Mouse (Mus musculus) embryonic facial prominence, embryonic 15.5 days (tissue): Measurements from ENCODE around the gene Olfr591. TPM values are rescaled to one million over a fixed set of nuclear protein-coding genes. Genes with fewer than 3 reads are reported as not detected.
"Not testable (repeated sequence)": the region's sequence is repeated elsewhere in the genome, so short reads cannot be mapped to it uniquely, and the experiment has no call there.

Experiments used
- ATAC-seq: fragments of 200-750 bp; cut with Nextera tagmentation; 2 replicates; pipeline ENCODE4 v1.8.0; 2017; ENCODE audit warnings: low read depth, moderate TSS enrichment; ENCODE audit not compliant: insufficient number of reproducible peaks, low FRiP score, low TSS enrichment
- H3K27ac ChIP-seq: fragments of 300-500 bp; sonication (generic); replicated peaks from 2 replicates; pipeline ENCODE4 v1.5.1; 2015; ENCODE audit warnings: mild to moderate bottlenecking, inconsistent platforms
- H3K27me3 ChIP-seq: fragments of 300-500 bp; sonication (generic); 2 replicates; pipeline ENCODE4 v1.6.1; 2015; ENCODE audit warnings: inconsistent platforms
- H3K36me3 ChIP-seq: fragments of 300-500 bp; sonication (generic); 2 replicates; pipeline ENCODE4 v1.6.1; 2015; ENCODE audit warnings: mild to moderate bottlenecking, inconsistent platforms
- H3K4me1 ChIP-seq: fragments of 300-500 bp; sonication (generic); 2 replicates; pipeline ENCODE4 v1.6.1; 2015; ENCODE audit warnings: inconsistent platforms
- H3K4me2 ChIP-seq: fragments of 300-500 bp; sonication (generic); replicated peaks from 2 replicates; pipeline ENCODE4 v1.6.1; 2015; ENCODE audit warnings: mild to moderate bottlenecking, inconsistent platforms
- H3K4me3 ChIP-seq: fragments of 300-500 bp; sonication (generic); replicated peaks from 2 replicates; pipeline ENCODE4 v1.5.1; 2015; ENCODE audit warnings: mild to moderate bottlenecking, inconsistent platforms
- H3K9ac ChIP-seq: fragments of 300-500 bp; sonication (generic); 2 replicates; pipeline ENCODE4 v1.6.1; 2015; ENCODE audit warnings: inconsistent platforms
- H3K9me3 ChIP-seq: fragments of 300-500 bp; sonication (generic); replicated peaks from 2 replicates; pipeline ENCODE4 v1.6.1; 2016; ENCODE audit warnings: inconsistent platforms
- WGBS: fragments of 180-500 bp; shearing (Covaris S2); methylation state at CpG from one replicate; pipeline ENCODE4 v1.1.7; 2015; 5-methylcytosine and 5-hydroxymethylcytosine counted together
- polyA plus RNA-seq: library from polyadenylated mRNA; unstranded; fragments of >200 nt; fragmentation: Nextera tagmentation; extraction: Ambion mirVana; gene quantifications from 2 replicates; pipeline ENCODE4 v1.2.1, GENCODE M21; 2015

Gene Olfr591
- polyA plus RNA-seq = 0.12 and 0.16 TPM in 2 replicates

- Histone ChIP-seq H3K36me3 (no peaks in the 10 kb centered on the region), H3K4me1 (no peaks in the 10 kb centered on the region), H3K9ac (no peak within 1 kb of the TSS), H3K4me2 (no peak within 1 kb of the TSS), H3K27ac (no peak within 1 kb of the TSS), H3K9me3 (no peaks in the 10 kb centered on the region), H3K27me3 (no peaks in the 10 kb centered on the region), H3K4me3 (no peak within 1 kb of the TSS)
- no peak for ATAC-seq
- 76% methylated on average over 1 of the region's 1 CpGs for WGBS
These were observed at the start of gene Olfr591 for GRCm38 (mm10) chr7:103178240-103178639. Gene Olfr591 (minus strand): TSS chr7:103178340.

GRCm38 (mm10) chr7:103216696-103217095, 38.6 kb upstream of the Olfr591 start, which contains the start of gene Olfr594:
Gene Olfr594 (plus strand): TSS chr7:103216996.
- Histone ChIP-seq H3K36me3 (no peaks in the 10 kb centered on the region), H3K9ac (no peak within 1 kb of the TSS), H3K4me2 (no peak within 1 kb of the TSS), H3K9me3 (no peaks in the 10 kb centered on the region), H3K27me3 (no peaks in the 10 kb centered on the region), H3K27ac (no peak within 1 kb of the TSS), H3K4me1 (no peaks in the 10 kb centered on the region), H3K4me3 (no peak within 1 kb of the TSS)
- ATAC-seq = no peak

- 84% methylated on average over 5 of the region's 5 CpGs for WGBS
- not testable (repeated sequence) for H3K4me1 ChIP-seq, H3K27me3 ChIP-seq, H3K27ac ChIP-seq, H3K36me3 ChIP-seq, H3K4me2 ChIP-seq, H3K9ac ChIP-seq, ATAC-seq, H3K9me3 ChIP-seq, H3K4me3 ChIP-seq
These were observed 33.9 kb upstream of the Olfr591 start for GRCm38 (mm10) chr7:103212050-103212449.

- Histone ChIP-seq H3K9me3 (no peaks in the 10 kb centered on the region), H3K27ac (no peak within 1 kb of the TSS), H3K4me1 (no peaks in the 10 kb centered on the region), H3K27me3 (no peaks in the 10 kb centered on the region), H3K4me2 (no peak within 1 kb of the TSS), H3K9ac (no peak within 1 kb of the TSS), H3K4me3 (no peak within 1 kb of the TSS), H3K36me3 (no peaks in the 10 kb centered on the region)
- ATAC-seq = no peak
- WGBS = 73% methylated on average over 1 of the region's 1 CpGs
These were observed 33.4 kb upstream of the Olfr591 start, which contains the start of gene Olfr593 for GRCm38 (mm10) chr7:103211562-103211961. Gene Olfr593 (plus strand): TSS chr7:103211862.

GRCm38 (mm10) chr7:103184503-103184902, 6.4 kb upstream of the Olfr591 start, which contains the start of gene Olfr592:
Gene Olfr592 (plus strand): TSS chr7:103184803.
- H3K36me3 ChIP-seq, ATAC-seq, H3K9ac ChIP-seq, H3K27me3 ChIP-seq, H3K4me3 ChIP-seq, H3K9me3 ChIP-seq, H3K4me1 ChIP-seq, H3K27ac ChIP-seq, H3K4me2 ChIP-seq: not testable (repeated sequence)
- WGBS = 70% methylated on average over 1 of the region's 1 CpGs

- Histone ChIP-seq H3K9me3 (no peaks in the 10 kb centered on the region), H3K4me2 (no peak overlapping the region), H3K27me3 (no peaks in the 10 kb centered on the region), H3K9ac (no peak overlapping the region), H3K4me1 (no peaks in the 10 kb centered on the region), H3K4me3 (no peak overlapping the region), H3K27ac (no peak overlapping the region), H3K36me3 (no peaks in the 10 kb centered on the region)
- 74% methylated on average over 5 of the region's 5 CpGs for WGBS
- ATAC-seq = no peak
These were observed 8.4 kb downstream of the Olfr591 start for GRCm38 (mm10) chr7:103169697-103170096.

GRCm38 (mm10) chr7:103156256-103156655, 21.9 kb downstream of the Olfr591 start, which contains the start of gene Olfr589:
Gene Olfr589 (minus strand): TSS chr7:103156356.
- WGBS = 50% methylated on average over 2 of the region's 2 CpGs
- no peaks in the 10 kb centered on the region for H3K36me3 ChIP-seq
- ATAC-seq = no peak
- H3K27me3 ChIP-seq = no peaks in the 10 kb centered on the region
- H3K4me3 ChIP-seq = no peak within 1 kb of the TSS
- no peaks in the 10 kb centered on the region for H3K4me1 ChIP-seq
- H3K27ac ChIP-seq = no peak within 1 kb of the TSS
- no peak within 1 kb of the TSS for H3K9ac ChIP-seq
- H3K9me3 ChIP-seq = no peaks in the 10 kb centered on the region
- no peak within 1 kb of the TSS for H3K4me2 ChIP-seq

GRCm38 (mm10) chr7:103140579-103140978, 37.6 kb downstream of the Olfr591 start, which contains the start of gene Olfr588-ps1:
Gene Olfr588-ps1 (plus strand): TSS chr7:103140879.
- Histone ChIP-seq H3K4me1 (no peaks in the 10 kb centered on the region), H3K4me2 (no peak within 1 kb of the TSS), H3K27ac (no peak within 1 kb of the TSS), H3K27me3 (no peaks in the 10 kb centered on the region), H3K9me3 (no peaks in the 10 kb centered on the region), H3K36me3 (no peaks in the 10 kb centered on the region), H3K4me3 (no peak within 1 kb of the TSS), H3K9ac (no peak within 1 kb of the TSS)
- ATAC-seq = no peak
- WGBS = 93% methylated on average over 1 of the region's 1 CpGs

- no peak within 1 kb of the TSS for H3K4me2 ChIP-seq
- no peak for ATAC-seq
These were observed 52.6 kb downstream of the Olfr591 start, which contains the start of gene Olfr586 for GRCm38 (mm10) chr7:103125538-103125937. Gene Olfr586 (minus strand): TSS chr7:103125638.

GRCm38 (mm10) chr7:103119406-103119805, 58.7 kb downstream of the Olfr591 start:
- no peak overlapping the region for H3K27ac ChIP-seq
- WGBS = 43% methylated on average over 3 of the region's 3 CpGs
- H3K9ac ChIP-seq = no peak overlapping the region
- H3K27me3 ChIP-seq = no peaks in the 10 kb centered on the region
- no peaks in the 10 kb centered on the region for H3K4me1 ChIP-seq
- H3K4me3 ChIP-seq = no peak overlapping the region
- H3K36me3 ChIP-seq = no peaks in the 10 kb centered on the region
- ATAC-seq = no peak
- no peak overlapping the region for H3K4me2 ChIP-seq
- no peaks in the 10 kb centered on the region for H3K9me3 ChIP-seq

More at GRCm38 (mm10) chr7:103125538-103125937, 52.6 kb downstream of the Olfr591 start, which contains the start of gene Olfr586:
- Histone ChIP-seq H3K4me1 (no peaks in the 10 kb centered on the region), H3K4me3 (no peak within 1 kb of the TSS), H3K27ac (no peak within 1 kb of the TSS), H3K9me3 (no peaks in the 10 kb centered on the region), H3K27me3 (no peaks in the 10 kb centered on the region), H3K9ac (no peak within 1 kb of the TSS), H3K36me3 (no peaks in the 10 kb centered on the region)
- 87% methylated on average over 3 of the region's 3 CpGs for WGBS
